Mouse (Mus musculus) stomach, postnatal 0 days (tissue): ENCODE data around the gene Setdb1.

Experiments used
- CTCF ChIP-seq: IDR thresholded peaks from 2 replicates; pipeline ENCODE4 v1.5.1; 2016; ENCODE audit warnings: antibody characterized with exemption, low read depth, mild to moderate bottlenecking, moderate library complexity
- EP300 ChIP-seq: optimal IDR thresholded peaks from 2 replicates; pipeline ENCODE3; 2016; ENCODE audit warnings: antibody characterized with exemption

- TF ChIP-seq CTCF (no peak), EP300 (no peak)
Observed at GRCm38 (mm10) chr3:95315844-95316550, 41.0 kb downstream of the Setdb1 start.
